Mouse (Mus musculus) stomach, embryonic 15.5 days (tissue): ENCODE results near the gene Phb2. TPM values are rescaled to one million over a fixed set of nuclear protein-coding genes. Genes with fewer than 3 reads are reported as not detected.

Source experiments
- ATAC-seq: fragments of 200-750 bp; cut with Nextera tagmentation; 2 replicates; pipeline ENCODE4 v1.8.0; 2017; ENCODE audit warnings: low read depth, moderate number of reproducible peaks, moderate TSS enrichment; ENCODE audit not compliant: insufficient read depth, low FRiP score
- H3K27ac ChIP-seq: fragments of 300-500 bp; sonication (generic); 2 replicates; pipeline ENCODE4 v1.5.1; 2015; ENCODE audit warnings: mild to moderate bottlenecking, inconsistent platforms
- H3K27me3 ChIP-seq: fragments of 300-500 bp; sonication (generic); replicated peaks from 2 replicates; pipeline ENCODE4 v1.6.1; 2015; ENCODE audit warnings: inconsistent platforms
- H3K36me3 ChIP-seq: fragments of 300-500 bp; sonication (generic); 2 replicates; pipeline ENCODE4 v1.6.1; 2015; ENCODE audit warnings: inconsistent platforms
- H3K4me1 ChIP-seq: fragments of 300-500 bp; sonication (generic); 2 replicates; pipeline ENCODE4 v1.6.1; 2015; ENCODE audit warnings: inconsistent platforms
- H3K4me2 ChIP-seq: fragments of 300-500 bp; sonication (generic); 2 replicates; pipeline ENCODE4 v1.6.1; 2015; ENCODE audit warnings: mild to moderate bottlenecking, inconsistent platforms
- H3K4me3 ChIP-seq: fragments of 300-500 bp; sonication (generic); replicated peaks from 2 replicates; pipeline ENCODE4 v1.5.1; 2015; ENCODE audit warnings: inconsistent platforms
- H3K9ac ChIP-seq: fragments of 300-500 bp; sonication (generic); 2 replicates; pipeline ENCODE4 v1.6.1; 2015; ENCODE audit warnings: inconsistent platforms
- H3K9me3 ChIP-seq: fragments of 300-500 bp; sonication (generic); 2 replicates; pipeline ENCODE4 v1.6.1; 2016; ENCODE audit warnings: inconsistent platforms
- WGBS: fragments of 180-500 bp; shearing (Covaris S2); methylation state at CpG from one replicate; pipeline ENCODE4 v1.1.7; 2015; 5-methylcytosine and 5-hydroxymethylcytosine counted together
- polyA plus RNA-seq: library from polyadenylated mRNA; unstranded; fragments of >200 nt; fragmentation: Nextera tagmentation; extraction: Ambion mirVana; gene quantifications from 2 replicates; pipeline ENCODE4 v1.2.1, GENCODE M21; 2015

Gene Phb2
- polyA plus RNA-seq, 1 experiment from 2014 or later, result 355 TPM

GRCm38 (mm10) chr6:124708289-124708889 lies 3.7 kb upstream of the Phb2 start:
- Histone ChIP-seq H3K36me3 (peaks cover 19% of the 10 kb centered on the region), H3K4me3 (no peak overlapping the region)
- WGBS, result 81% methylated on average over 10 of the region's 10 CpGs

DNA sequence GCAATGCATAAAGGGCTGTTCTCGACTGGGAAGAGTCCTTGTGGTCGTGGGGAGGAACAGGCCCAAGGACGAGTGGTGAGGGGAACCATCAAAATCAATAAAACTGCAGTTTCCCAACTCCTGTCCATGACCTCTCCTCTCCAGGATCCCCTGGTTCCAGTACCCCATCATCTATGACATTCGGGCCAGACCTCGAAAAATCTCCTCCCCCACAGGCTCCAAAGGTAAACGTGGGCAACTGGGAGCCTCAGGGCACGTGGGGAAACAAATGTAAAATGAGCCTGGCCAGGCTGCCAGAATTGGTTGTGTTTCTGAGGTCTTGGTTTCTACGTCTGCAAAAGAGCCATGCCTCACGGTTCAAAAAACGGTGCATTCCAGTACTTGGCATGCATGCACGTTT lies 782 bp downstream of the Phb2 start:
- H3K27ac ChIP-seq, result peak overlapping the region; percentile 85; the same call in 1 of the 2 replicates
- peaks cover 29% of the 10 kb centered on the region for H3K36me3 ChIP-seq
- 10% methylated on average over 11 of the region's 11 CpGs for WGBS

More at GRCm38 (mm10) chr6:124708289-124708889, 3.7 kb upstream of the Phb2 start:
- no peaks in the 10 kb centered on the region for H3K27me3 ChIP-seq
- H3K4me1 ChIP-seq, result peaks cover 21% of the 10 kb centered on the region
- no peak overlapping the region for H3K27ac ChIP-seq
- H3K9me3 ChIP-seq, result no peaks in the 10 kb centered on the region
- H3K4me2 ChIP-seq, result no peak overlapping the region
- no peak overlapping the region for H3K9ac ChIP-seq
- no peak for ATAC-seq

GRCm38 (mm10) chr6:124716864-124717490 lies 4.8 kb downstream of the Phb2 start:
- Histone ChIP-seq H3K27me3 (no peaks in the 10 kb centered on the region), H3K36me3 (peaks cover 29% of the 10 kb centered on the region), H3K27ac (peak overlapping the region; percentile 87), H3K4me3 (peak overlapping the region; percentile 49), H3K4me2 (peak overlapping the region; percentile 46), H3K4me1 (peaks cover 14% of the 10 kb centered on the region), H3K9ac (no peak overlapping the region), H3K9me3 (no peaks in the 10 kb centered on the region)
- 52% methylated on average over 20 of the region's 20 CpGs for WGBS
- no peak for ATAC-seq

More for the DNA sequence above, 782 bp downstream of the Phb2 start:
- no peak for ATAC-seq
- H3K4me3 ChIP-seq, result peak overlapping the region; percentile 77
- H3K4me2 ChIP-seq, result peak overlapping the region; percentile 74
- H3K4me1 ChIP-seq, result peaks cover 30% of the 10 kb centered on the region
- H3K9ac ChIP-seq, result peak overlapping the region; percentile 81
- H3K9me3 ChIP-seq, result no peaks in the 10 kb centered on the region
- no peaks in the 10 kb centered on the region for H3K27me3 ChIP-seq

DNA sequence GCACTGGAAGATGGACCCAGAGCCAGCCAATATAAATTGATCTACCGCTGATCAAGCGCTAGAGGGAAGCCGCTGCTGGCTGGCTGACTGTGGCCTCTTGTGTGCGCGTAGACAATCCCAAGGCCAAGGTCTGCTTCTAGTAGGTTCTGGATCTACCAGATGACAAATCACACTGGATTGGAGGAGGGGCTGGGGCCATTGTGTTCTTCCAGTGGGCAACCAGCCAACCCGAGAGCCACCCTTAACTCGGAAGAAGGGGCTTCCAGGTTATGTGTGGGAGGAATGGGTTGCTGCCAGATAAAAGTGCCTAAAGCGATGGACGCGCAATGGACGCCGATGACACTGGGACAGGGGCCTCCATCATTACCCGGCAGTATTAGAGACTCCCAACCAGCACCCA lies 5.8 kb downstream of the Phb2 start:
- Histone ChIP-seq H3K4me1 (peaks cover 13% of the 10 kb centered on the region), H3K9me3 (no peaks in the 10 kb centered on the region), H3K36me3 (peaks cover 29% of the 10 kb centered on the region), H3K27me3 (no peaks in the 10 kb centered on the region), H3K9ac (peak overlapping the region; percentile 32), H3K27ac (peak overlapping the region; percentile 87), H3K4me3 (peak overlapping the region; percentile 49), H3K4me2 (peak overlapping the region; percentile 46)
- WGBS, result 61% methylated on average over 13 of the region's 13 CpGs
- ATAC-seq, result no peak

GRCm38 (mm10) chr6:124718703-124719102 lies 6.6 kb downstream of the Phb2 start:
- peak; percentile 83 for ATAC-seq
- Histone ChIP-seq H3K36me3 (peaks cover 29% of the 10 kb centered on the region), H3K9me3 (no peaks in the 10 kb centered on the region), H3K27ac (peak overlapping the region; percentile 87), H3K4me2 (peak overlapping the region; percentile 46), H3K4me3 (peak overlapping the region; percentile 49), H3K4me1 (peaks cover 6% of the 10 kb centered on the region), H3K9ac (peak overlapping the region; percentile 32; the same call in 1 of the 2 replicates), H3K27me3 (no peaks in the 10 kb centered on the region)
- WGBS, result 50% methylated on average over 14 of the region's 16 CpGs

- peak overlapping the region; percentile 6; the same call in 1 of the 2 replicates for H3K9ac ChIP-seq
- ATAC-seq, result peak; percentile 45; the same call in 1 of the 2 replicates
- H3K4me2 ChIP-seq, result peak overlapping the region; percentile 46
- H3K4me3 ChIP-seq, result peak overlapping the region; percentile 49
- H3K9me3 ChIP-seq, result no peaks in the 10 kb centered on the region
- peak overlapping the region; percentile 87 for H3K27ac ChIP-seq
- WGBS, result 57% methylated on average over 7 of the region's 7 CpGs
- no peaks in the 10 kb centered on the region for H3K27me3 ChIP-seq
- H3K4me1 ChIP-seq, result no peaks in the 10 kb centered on the region; the same call in 1 of the 2 replicates
- H3K36me3 ChIP-seq, result peaks cover 23% of the 10 kb centered on the region
Observed at GRCm38 (mm10) chr6:124719354-124719978, 7.3 kb downstream of the Phb2 start.

GRCm38 (mm10) chr6:124720904-124721303 lies 8.8 kb downstream of the Phb2 start:
- WGBS, result 69% methylated on average over 11 of the region's 11 CpGs
- Histone ChIP-seq H3K27ac (no peak overlapping the region), H3K4me3 (no peak overlapping the region), H3K27me3 (no peaks in the 10 kb centered on the region), H3K9me3 (no peaks in the 10 kb centered on the region), H3K4me2 (peak overlapping the region; percentile 46; the same call in 1 of the 2 replicates), H3K36me3 (peaks cover 18% of the 10 kb centered on the region; the same call in 1 of the 2 replicates), H3K4me1 (no peaks in the 10 kb centered on the region; the same call in 1 of the 2 replicates), H3K9ac (no peak overlapping the region)
- ATAC-seq, result no peak

GRCm38 (mm10) chr6:124722876-124723473 lies 10.8 kb downstream of the Phb2 start:
- no peak overlapping the region for H3K9ac ChIP-seq
- H3K4me2 ChIP-seq, result no peak overlapping the region
- 84% methylated on average over 6 of the region's 6 CpGs for WGBS
- ATAC-seq, result no peak
- no peak overlapping the region for H3K27ac ChIP-seq
- peaks cover 3% of the 10 kb centered on the region; the same call in 1 of the 2 replicates for H3K4me1 ChIP-seq
- H3K4me3 ChIP-seq, result no peak overlapping the region
- no peaks in the 10 kb centered on the region for H3K36me3 ChIP-seq
- no peaks in the 10 kb centered on the region for H3K27me3 ChIP-seq
- no peaks in the 10 kb centered on the region for H3K9me3 ChIP-seq

DNA sequence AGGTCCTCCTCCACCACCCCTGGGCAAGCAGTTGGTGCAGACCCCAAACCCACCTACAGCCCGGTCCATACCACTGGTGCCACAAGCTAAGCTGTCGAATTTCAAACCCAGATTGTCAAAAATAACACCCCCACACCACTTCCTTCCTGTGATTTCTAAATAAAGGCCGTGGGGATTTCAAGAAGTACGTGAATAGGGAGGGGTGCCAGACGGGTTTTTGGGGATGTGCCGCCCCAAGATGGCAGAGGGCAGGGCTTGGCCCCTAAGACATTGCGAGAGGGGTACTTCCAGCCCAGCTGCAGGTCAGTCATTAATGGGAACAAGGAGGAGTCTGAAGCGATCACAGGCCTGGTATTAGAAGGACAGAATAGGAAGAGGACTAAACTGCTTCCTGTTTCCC lies 11.4 kb downstream of the Phb2 start:
- WGBS, result 73% methylated on average over 8 of the region's 8 CpGs
- H3K9ac ChIP-seq, result no peak overlapping the region
- no peak overlapping the region for H3K4me3 ChIP-seq
- H3K4me2 ChIP-seq, result no peak overlapping the region
- H3K27ac ChIP-seq, result no peak overlapping the region
- no peak for ATAC-seq
- no peaks in the 10 kb centered on the region for H3K9me3 ChIP-seq
- no peaks in the 10 kb centered on the region for H3K27me3 ChIP-seq
- no peaks in the 10 kb centered on the region for H3K36me3 ChIP-seq
- H3K4me1 ChIP-seq, result peaks cover 3% of the 10 kb centered on the region; the same call in 1 of the 2 replicates

GRCm38 (mm10) chr6:124724472-124724871 lies 12.3 kb downstream of the Phb2 start:
- Histone ChIP-seq H3K36me3 (no peaks in the 10 kb centered on the region), H3K9me3 (no peaks in the 10 kb centered on the region)
- no peak for ATAC-seq

GRCm38 (mm10) chr6:124728621-124729020 lies 16.5 kb downstream of the Phb2 start:
- Histone ChIP-seq H3K4me2 (no peak overlapping the region), H3K4me3 (no peak overlapping the region), H3K9ac (no peak overlapping the region), H3K27me3 (no peaks in the 10 kb centered on the region), H3K27ac (no peak overlapping the region), H3K4me1 (peaks cover 5% of the 10 kb centered on the region; the same call in 1 of the 2 replicates), H3K36me3 (no peaks in the 10 kb centered on the region), H3K9me3 (no peaks in the 10 kb centered on the region)
- ATAC-seq, result no peak
- WGBS, result 79% methylated on average over 10 of the region's 10 CpGs

More at GRCm38 (mm10) chr6:124724472-124724871, 12.3 kb downstream of the Phb2 start:
- WGBS, result 84% methylated on average over 10 of the region's 10 CpGs
- Histone ChIP-seq H3K9ac (no peak overlapping the region; the same call in 1 of the 2 replicates), H3K27ac (no peak overlapping the region), H3K4me1 (peaks cover 3% of the 10 kb centered on the region; the same call in 1 of the 2 replicates), H3K4me2 (no peak overlapping the region), H3K27me3 (no peaks in the 10 kb centered on the region), H3K4me3 (no peak overlapping the region)
